Mouse (Mus musculus): Measurements from ENCODE around the gene Aph1a. TPM values are rescaled to one million over a fixed set of nuclear protein-coding genes. Genes with fewer than 3 reads are reported as not detected.

The Aph1a gene
- total and polyA plus RNA-seq, 3 experiments: 110 to 170 TPM; not detected in 1

DNA sequence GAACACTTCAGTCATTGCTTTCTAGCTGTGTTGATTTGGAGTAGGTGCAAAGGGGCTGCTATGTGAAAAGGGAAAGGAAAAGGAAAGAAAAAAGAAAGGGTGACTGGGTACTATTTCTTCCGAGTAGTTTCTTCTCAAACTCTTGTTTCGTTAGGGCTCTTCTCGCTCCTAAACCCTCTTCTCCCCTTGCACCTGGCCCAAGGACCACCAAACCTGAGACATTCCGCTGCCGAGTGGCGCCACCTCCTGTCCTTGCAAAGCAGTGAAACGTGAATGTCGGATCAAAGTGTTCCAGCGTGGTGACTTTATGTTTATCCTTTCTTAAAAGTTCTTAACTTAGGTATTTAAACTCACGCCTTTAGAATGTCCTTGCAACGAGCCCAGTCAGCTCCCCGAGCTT is 13.1 kb downstream of the Aph1a start:
- peaks cover 8 to 22% of the 10 kb centered on the region in 2 experiments; a peak in 3 of 4 replicates for H3K27me3 ChIP-seq (ENCODE audit: control insufficient read depth in 1 of 2, insufficient read depth in 2 of 2, low read length in 2 of 2)
- peaks cover 0 to 4% of the 10 kb centered on the region in 2 experiments; a peak in 1 of 4 replicates for H3K36me3 ChIP-seq (ENCODE audit: control insufficient read depth in 1 of 2, insufficient read depth in 2 of 2, low read length in 2 of 2)
- no peaks in the 10 kb centered on the region for H3K9me3 ChIP-seq (replicated peaks; ENCODE audit: insufficient read depth, low read length)
- H3K4me3 ChIP-seq (ENCODE audit: control insufficient read depth in 1 of 2, insufficient read depth in 1 of 2, low read depth in 2 of 2, low read length in 2 of 2): peak overlapping the region; percentile 50 to 53
- H3K27ac ChIP-seq (ENCODE audit: control insufficient read depth, low read depth, low read length): no peak overlapping the region
- peak overlapping the region; percentile 63 for H3K9ac ChIP-seq (ENCODE audit: control insufficient read depth, low read depth, low read length, poor library complexity, severe bottlenecking)
- H3K79me2 ChIP-seq (ENCODE audit: control insufficient read depth, insufficient read depth, low read length, poor library complexity): no peaks in the 10 kb centered on the region
- peaks cover 0 to 5% of the 10 kb centered on the region in 2 experiments; a peak in 2 of 4 replicates for H3K4me1 ChIP-seq (ENCODE audit: control insufficient read depth in 1 of 2, insufficient read depth in 2 of 2, low read length in 2 of 2)
- peak; percentile 91 for DNase-seq (ENCODE audit: low read depth, low spot score)
- no peak; the same call in 1 of the 2 replicates for TF ChIP-seq ZNF384 (IDR thresholded peaks at IDR 0.05; ENCODE audit: low read depth, low read length)
- no peak for TF ChIP-seq HCFC1 (IDR thresholded peaks at IDR 0.05; ENCODE audit: low read depth, low read length)
- peak; percentile 47; the same call in 1 of the 2 replicates for TF ChIP-seq MYC (IDR thresholded peaks at IDR 0.05; ENCODE audit: low read depth, low read length)
- no peak for TF ChIP-seq E2F4 (IDR thresholded peaks at IDR 0.05; ENCODE audit: borderline replicate concordance, low read depth, low read length)
- no peak for TF ChIP-seq ZMIZ1 (IDR thresholded peaks at IDR 0.05; ENCODE audit: low read depth, low read length)
- 0 out of 2 replicates have a peak, but pooled peaks have one; percentile 67 for TF ChIP-seq MXI1 (IDR thresholded peaks at IDR 0.05; ENCODE audit: low read depth, low read length)
- no peak for TF ChIP-seq GATA1 (IDR thresholded peaks at IDR 0.05; ENCODE audit: low read depth, low read length)
- TF ChIP-seq MAFK (IDR thresholded peaks at IDR 0.05; ENCODE audit: borderline replicate concordance, low read depth, low read length): no peak
- TF ChIP-seq SMC3 (IDR thresholded peaks at IDR 0.05; ENCODE audit: low read depth, low read length): peak; percentile 98
- peak; percentile 93 for TF ChIP-seq RAD21 (IDR thresholded peaks at IDR 0.05; ENCODE audit: low read depth, low read length)
- no peak; the same call in 1 of the 2 replicates for TF ChIP-seq MAX (IDR thresholded peaks at IDR 0.05; ENCODE audit: low read length)
- no peak for TF ChIP-seq RCOR1 (IDR thresholded peaks at IDR 0.05; ENCODE audit: low read depth, low read length)
- no peak for TF ChIP-seq ZKSCAN1 (IDR thresholded peaks at IDR 0.05; ENCODE audit: low read depth, low read length)
- TF ChIP-seq MEF2A (IDR thresholded peaks at IDR 0.05; ENCODE audit: extremely low read depth, insufficient replicate concordance, low read depth, low read length, poor library complexity, severe bottlenecking): no peak
- no peak for TF ChIP-seq JUND (IDR thresholded peaks at IDR 0.05; ENCODE audit: low read depth, low read length)
- no peak for TF ChIP-seq ETS1 (IDR thresholded peaks at IDR 0.05; ENCODE audit: low read depth, low read length)
- TF ChIP-seq POLR2AphosphoS2 (IDR thresholded peaks at IDR 0.05; ENCODE audit: low read length): no peak
- no peak for TF ChIP-seq USF1 (IDR thresholded peaks at IDR 0.05; ENCODE audit: low read depth, low read length)
- peak; percentile 86 for TF ChIP-seq ZC3H11A (IDR thresholded peaks at IDR 0.05; ENCODE audit: low read depth, low read length)
- TF ChIP-seq TAL1 (IDR thresholded peaks at IDR 0.05; ENCODE audit: low read length): no peak
- TF ChIP-seq TBP (IDR thresholded peaks at IDR 0.05; ENCODE audit: low read depth, low read length): peak; percentile 56
- TF ChIP-seq ELF1 (IDR thresholded peaks at IDR 0.05; ENCODE audit: low read depth, low read length): no peak
- TF ChIP-seq GABPA (IDR thresholded peaks at IDR 0.05; ENCODE audit: low read depth, low read length): no peak
- no peak for TF ChIP-seq NELFE (IDR thresholded peaks at IDR 0.05; ENCODE audit: low read depth, low read length)
- TF ChIP-seq EP300 (IDR thresholded peaks at IDR 0.05; ENCODE audit: low read depth in 1 of 2, low read length in 2 of 2): no peak
- no peak for TF ChIP-seq POLR2A (IDR thresholded peaks at IDR 0.05; ENCODE audit: control insufficient read depth in 1 of 2, insufficient read depth in 1 of 2, low read depth in 1 of 2, low read length in 2 of 2, poor library complexity in 1 of 2)
- peak; percentile 52; the same call in 1 of the 2 replicates for TF ChIP-seq BHLHE40 (IDR thresholded peaks at IDR 0.05; ENCODE audit: borderline replicate concordance, low read depth, low read length)
- TF ChIP-seq SIN3A (IDR thresholded peaks at IDR 0.05; ENCODE audit: low read length): peak; percentile 88
- 0 out of 2 replicates have a peak, but pooled peaks have one; percentile 11 for TF ChIP-seq TCF12 (IDR thresholded peaks at IDR 0.05; ENCODE audit: low read depth, low read length)
- TF ChIP-seq USF2 (IDR thresholded peaks at IDR 0.05; ENCODE audit: borderline replicate concordance in 1 of 2, insufficient read depth in 1 of 2, low read depth in 1 of 2, low read length in 2 of 2): no peak
- TF ChIP-seq MAZ (IDR thresholded peaks at IDR 0.05; ENCODE audit: low read depth, low read length): 0 out of 2 replicates have a peak, but pooled peaks have one; percentile 15
- TF ChIP-seq POLR2AphosphoS5 (IDR thresholded peaks at IDR 0.05; ENCODE audit: borderline replicate concordance, low read depth, low read length): no peak
- no peak for TF ChIP-seq CHD1 (IDR thresholded peaks at IDR 0.05; ENCODE audit: low read depth, low read length)
- no peak for TF ChIP-seq UBTF (IDR thresholded peaks at IDR 0.05; ENCODE audit: borderline replicate concordance, insufficient read depth, low read depth, low read length)
- TF ChIP-seq NRF1 (IDR thresholded peaks at IDR 0.05; ENCODE audit: insufficient read depth, low read depth, low read length, poor library complexity, severe bottlenecking): no peak
- TF ChIP-seq CTCF (IDR thresholded peaks at IDR 0.05 in 2 of 3, conservative IDR thresholded peaks at IDR 0.05 in 1 of 3; ENCODE audit: control insufficient read depth in 1 of 3, insufficient read depth in 1 of 3, low read depth in 2 of 3, low read length in 3 of 3, poor library complexity in 1 of 3, severe bottlenecking in 1 of 3): peak; percentile 93 to 99 (median 98)
- TF ChIP-seq MYB (IDR thresholded peaks at IDR 0.05; ENCODE audit: low read depth, low read length): no peak
